Mouse (Mus musculus): ENCODE data around the gene Plppr1.

DNA sequence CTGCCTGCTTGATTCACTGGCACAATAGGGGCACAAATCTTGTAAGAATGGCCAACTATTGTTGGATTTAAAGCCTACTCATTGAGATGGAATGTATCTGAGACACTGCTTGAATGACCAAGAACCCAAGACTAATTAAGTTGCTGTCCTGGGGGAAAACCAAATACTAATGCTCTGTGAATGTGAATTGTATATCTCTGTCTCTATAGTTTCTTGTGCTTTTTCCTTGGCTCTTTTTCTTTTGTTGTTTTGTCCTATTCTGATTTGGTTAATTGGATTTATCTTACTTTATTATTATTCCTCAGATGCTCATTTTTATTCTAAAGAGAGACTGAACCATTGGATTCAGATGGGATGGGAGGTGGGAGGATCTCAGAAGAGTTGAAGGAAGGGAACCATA, 42.4 kb upstream of the Plppr1 start:
- TF ChIP-seq CTCF (IDR thresholded peaks at IDR 0.05; ENCODE audit: borderline replicate concordance, extremely low read depth, insufficient read depth, insufficient read length), result no peak
- no peak for TF ChIP-seq POLR2A (IDR thresholded peaks at IDR 0.05; ENCODE audit: borderline replicate concordance, extremely low read depth, insufficient read depth, insufficient read length, poor library complexity, severe bottlenecking)

Data from brain, embryonic 14.5 days (tissue).